Mouse (Mus musculus): ENCODE data around the gene Ankmy2.

GRCm38 (mm10) chr12:36157304-36157637 is 357 bp downstream of the Ankmy2 start:
- TF ChIP-seq CTCF (IDR thresholded peaks at IDR 0.05; ENCODE audit: borderline replicate concordance, insufficient read depth, low read depth, low read length) = no peak
- TF ChIP-seq POLR2A (IDR thresholded peaks at IDR 0.05; ENCODE audit: borderline replicate concordance, insufficient read depth, low read length) = no peak
